Mouse (Mus musculus) midbrain, embryonic 12.5 days (tissue): ENCODE measurements around the gene Stpg1. TPM values are rescaled to one million over a fixed set of nuclear protein-coding genes. Genes with fewer than 3 reads are reported as not detected.

Source experiments
- ATAC-seq: fragments of 200-750 bp; cut with Nextera tagmentation; 2 replicates; pipeline ENCODE4 v1.8.0; 2017; ENCODE audit warnings: low read depth, moderate TSS enrichment, moderate library complexity; ENCODE audit not compliant: low FRiP score
- H3K27ac ChIP-seq: fragments of 300-500 bp; sonication (generic); replicated peaks from 2 replicates; pipeline ENCODE4 v1.5.1; 2016; ENCODE audit warnings: mild to moderate bottlenecking
- H3K27me3 ChIP-seq: fragments of 300-500 bp; sonication (generic); 2 replicates; pipeline ENCODE4 v1.6.1; 2016; ENCODE audit warnings: mild to moderate bottlenecking
- H3K36me3 ChIP-seq: fragments of 300-500 bp; sonication (generic); 2 replicates; pipeline ENCODE4 v1.6.1; 2016
- H3K4me1 ChIP-seq: fragments of 300-500 bp; sonication (generic); 2 replicates; pipeline ENCODE4 v1.6.1; 2016
- H3K4me2 ChIP-seq: fragments of 300-500 bp; sonication (generic); replicated peaks from 2 replicates; pipeline ENCODE4 v1.6.1; 2016; ENCODE audit warnings: mild to moderate bottlenecking, moderate library complexity
- H3K4me3 ChIP-seq: fragments of 300-500 bp; sonication (generic); 2 replicates; pipeline ENCODE4 v1.5.1; 2016; ENCODE audit warnings: mild to moderate bottlenecking
- H3K9ac ChIP-seq: fragments of 300-500 bp; sonication (generic); replicated peaks from 2 replicates; pipeline ENCODE4 v1.6.1; 2016; ENCODE audit warnings: mild to moderate bottlenecking, moderate library complexity
- H3K9me3 ChIP-seq: fragments of 300-500 bp; sonication (generic); 2 replicates; pipeline ENCODE4 v1.6.1; 2016; ENCODE audit warnings: mild to moderate bottlenecking
- WGBS: fragments of 180-500 bp; shearing (Covaris S2); methylation state at CpG from one replicate; pipeline ENCODE4 v1.1.7; 2016; 5-methylcytosine and 5-hydroxymethylcytosine counted together
- polyA plus RNA-seq: library from polyadenylated mRNA; unstranded; fragments of >200 nt; fragmentation: Nextera tagmentation; extraction: Ambion mirVana; gene quantifications from 2 replicates; pipeline ENCODE4 v1.2.1, GENCODE M21; 2016

The Stpg1 gene
- polyA plus RNA-seq, 1 experiment from 2014 or later, result 1.7 TPM

DNA sequence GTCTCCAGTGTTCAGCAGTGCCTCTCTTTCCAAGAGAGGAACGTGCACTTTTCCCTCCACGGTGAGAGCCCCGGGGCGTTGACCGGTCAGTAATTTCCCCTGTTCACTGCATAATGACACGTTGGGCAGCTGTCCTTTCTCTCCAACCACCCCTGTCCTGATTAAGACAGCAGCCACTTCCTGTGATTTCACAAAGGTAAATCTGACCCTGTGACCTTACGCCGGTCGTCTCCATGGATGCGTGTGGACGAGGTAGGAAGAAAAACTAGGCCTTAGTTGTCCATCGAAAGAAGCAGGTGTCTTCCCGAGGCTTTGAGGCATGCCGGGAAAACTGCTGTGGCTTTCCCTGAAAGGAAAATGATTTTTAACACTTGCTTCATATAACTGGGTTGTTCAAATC is 20.3 kb downstream of the Stpg1 start:
- Histone ChIP-seq H3K4me3 (no peak overlapping the region), H3K36me3 (no peaks in the 10 kb centered on the region), H3K27me3 (peaks cover 49% of the 10 kb centered on the region), H3K4me1 (no peaks in the 10 kb centered on the region), H3K9me3 (no peaks in the 10 kb centered on the region), H3K27ac (no peak overlapping the region), H3K4me2 (no peak overlapping the region), H3K9ac (no peak overlapping the region)
- 72% methylated on average over 14 of the region's 14 CpGs for WGBS
- ATAC-seq, result no peak

DNA sequence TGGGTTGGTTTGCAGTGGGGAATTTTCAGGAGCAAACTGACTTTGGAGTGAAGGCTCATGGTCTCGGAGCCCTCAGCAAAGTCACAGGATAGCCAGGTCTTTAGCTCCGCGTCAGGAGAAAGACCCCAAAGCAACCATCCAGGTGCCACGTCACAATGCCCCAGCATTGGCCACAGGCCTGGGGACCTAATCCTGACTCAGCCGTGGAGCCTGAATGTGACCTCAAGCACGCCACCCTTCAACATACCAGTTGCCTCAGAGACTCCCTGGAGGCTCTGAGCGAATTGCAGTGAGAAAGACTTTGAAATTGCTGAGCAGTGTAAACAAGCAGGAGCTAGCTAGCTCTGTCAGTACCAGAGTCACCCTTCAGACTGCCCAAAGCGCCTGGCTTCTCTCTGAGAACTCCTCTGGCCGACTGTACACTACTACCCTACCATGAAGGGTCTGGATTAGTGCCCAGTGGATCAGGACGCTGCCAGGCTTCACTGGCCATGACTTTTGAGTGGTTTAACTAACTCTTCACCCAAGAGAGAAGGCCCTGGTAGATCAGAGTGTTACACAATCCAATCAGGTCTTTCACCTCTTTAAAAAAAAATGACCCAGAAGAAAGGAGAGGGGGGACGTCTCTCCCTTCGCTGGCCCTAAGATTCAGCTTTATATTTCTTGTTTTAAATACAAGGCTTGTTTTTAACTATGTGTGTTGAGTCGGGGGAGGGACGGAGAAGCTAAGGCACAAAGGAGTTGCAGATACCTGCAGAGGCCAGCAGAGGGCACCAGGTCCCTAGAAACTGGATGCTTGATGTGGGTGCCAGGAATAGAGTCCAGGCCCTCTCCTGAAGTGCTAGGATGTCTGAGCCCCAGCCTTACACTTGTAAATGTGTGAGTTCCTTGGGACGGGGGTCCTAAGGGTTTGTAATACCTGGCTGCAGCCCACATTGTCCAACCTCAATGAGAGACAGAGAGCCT is 22.0 kb downstream of the Stpg1 start:
- Histone ChIP-seq H3K9ac (no peak overlapping the region), H3K9me3 (no peaks in the 10 kb centered on the region), H3K36me3 (no peaks in the 10 kb centered on the region), H3K27me3 (peaks cover 48% of the 10 kb centered on the region), H3K4me3 (no peak overlapping the region), H3K4me1 (no peaks in the 10 kb centered on the region), H3K27ac (no peak overlapping the region), H3K4me2 (no peak overlapping the region)
- 56% methylated on average over 15 of the region's 15 CpGs for WGBS
- no peak for ATAC-seq

DNA sequence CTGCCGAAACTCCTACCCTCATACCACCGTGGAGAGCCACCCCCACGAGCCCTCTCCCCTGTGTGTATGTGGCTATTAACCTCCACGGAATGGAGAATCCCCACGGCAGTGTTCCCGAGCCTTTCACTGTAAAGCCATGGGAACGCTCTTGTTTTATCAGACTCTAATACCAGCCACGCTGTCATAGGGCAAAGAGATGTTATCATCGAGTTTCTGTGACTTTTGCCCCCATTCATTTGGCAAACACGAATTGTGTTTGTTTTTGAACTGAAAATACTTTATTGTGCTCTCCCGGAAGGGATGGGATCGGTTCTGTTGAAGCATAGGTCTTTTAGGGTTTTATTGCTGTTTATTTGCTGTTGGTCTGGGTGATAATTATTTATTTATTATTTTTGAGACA is 23.5 kb downstream of the Stpg1 start:
- H3K27ac ChIP-seq, result no peak overlapping the region
- H3K4me3 ChIP-seq, result no peak overlapping the region
- H3K36me3 ChIP-seq, result no peaks in the 10 kb centered on the region
- WGBS, result 85% methylated on average over 12 of the region's 12 CpGs
- H3K27me3 ChIP-seq, result peaks cover 52% of the 10 kb centered on the region
- no peak overlapping the region for H3K4me2 ChIP-seq
- H3K9me3 ChIP-seq, result no peaks in the 10 kb centered on the region
- ATAC-seq, result no peak
- no peak overlapping the region for H3K9ac ChIP-seq
- H3K4me1 ChIP-seq, result no peaks in the 10 kb centered on the region

DNA sequence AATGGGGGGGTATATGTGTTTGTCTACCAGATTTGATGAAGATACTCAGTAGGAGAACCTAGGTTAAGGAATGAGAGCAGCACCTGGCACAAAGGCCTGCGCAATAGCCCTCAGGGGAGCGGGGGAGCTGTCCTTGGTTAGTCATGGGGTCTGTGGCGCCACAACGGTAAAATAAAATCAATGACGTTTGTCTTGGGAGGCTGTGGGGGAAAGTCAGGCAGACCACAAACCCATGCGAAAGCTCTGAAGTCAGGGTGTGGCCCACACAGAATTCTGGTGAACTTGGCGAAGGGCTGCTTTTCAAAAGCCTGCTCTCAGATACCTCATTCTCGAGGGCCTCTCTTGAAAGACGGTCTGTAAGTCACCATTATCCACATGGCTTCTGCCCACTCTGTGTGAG is 25.8 kb downstream of the Stpg1 start:
- Histone ChIP-seq H3K36me3 (no peaks in the 10 kb centered on the region), H3K4me2 (no peak overlapping the region), H3K4me1 (peaks cover 21% of the 10 kb centered on the region), H3K9me3 (no peaks in the 10 kb centered on the region), H3K9ac (no peak overlapping the region), H3K27me3 (peaks cover 58% of the 10 kb centered on the region), H3K27ac (no peak overlapping the region), H3K4me3 (no peak overlapping the region)
- ATAC-seq, result no peak
- WGBS, result 80% methylated on average over 9 of the region's 9 CpGs

DNA sequence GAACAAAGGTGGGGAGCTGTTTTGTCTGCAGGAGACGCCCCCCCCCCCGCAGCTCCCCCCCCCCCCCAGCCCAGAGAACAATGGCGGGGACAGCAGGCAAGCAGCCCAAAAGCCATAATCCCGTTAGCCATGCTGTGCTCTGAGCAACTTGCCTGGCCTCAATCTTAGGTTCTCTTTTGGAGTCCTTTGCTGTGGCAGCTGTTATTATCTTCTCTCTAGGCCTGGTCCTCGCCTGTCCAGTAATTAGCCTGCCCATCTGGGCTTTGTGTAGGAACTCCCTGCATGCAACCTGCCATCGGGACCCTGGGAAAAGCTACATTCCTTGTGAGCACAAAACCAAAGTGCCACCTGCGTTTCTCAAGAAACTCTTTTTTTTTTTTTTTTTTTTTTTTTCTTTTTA is 29.3 kb downstream of the Stpg1 start:
- H3K4me1 ChIP-seq, result peaks cover 44% of the 10 kb centered on the region
- WGBS, result 4% methylated on average over 6 of the region's 7 CpGs
- H3K9me3 ChIP-seq, result no peaks in the 10 kb centered on the region
- H3K4me2 ChIP-seq, result no peak overlapping the region
- H3K9ac ChIP-seq, result no peak overlapping the region
- H3K27me3 ChIP-seq, result peaks cover 60% of the 10 kb centered on the region
- no peak overlapping the region for H3K4me3 ChIP-seq
- H3K27ac ChIP-seq, result peak overlapping the region; percentile 65
- peak; percentile 80 for ATAC-seq
- no peaks in the 10 kb centered on the region for H3K36me3 ChIP-seq

DNA sequence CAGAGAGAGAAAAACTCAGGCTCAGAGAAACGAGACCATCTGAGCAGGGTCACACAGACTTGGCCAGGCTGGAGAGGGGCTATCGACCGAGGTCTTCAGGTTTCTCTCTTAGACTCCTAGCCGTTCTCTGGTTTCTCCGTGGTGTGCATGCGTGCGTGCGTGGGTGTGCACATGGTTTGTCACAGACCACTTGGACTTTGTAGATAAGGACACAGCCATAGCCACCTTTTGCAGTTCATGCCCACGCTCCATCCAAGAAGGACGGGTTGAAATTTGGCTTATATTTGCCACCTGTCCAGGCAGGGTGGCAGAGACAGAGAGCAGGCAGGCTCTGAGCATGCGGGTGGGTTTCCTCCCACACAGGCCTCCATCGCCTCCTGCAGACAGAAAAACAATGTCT is 30.5 kb downstream of the Stpg1 start:
- Histone ChIP-seq H3K4me3 (no peak overlapping the region), H3K9me3 (peaks cover under 1% of the 10 kb centered on the region; the same call in 1 of the 2 replicates), H3K36me3 (no peaks in the 10 kb centered on the region), H3K4me1 (peaks cover 44% of the 10 kb centered on the region), H3K27me3 (peaks cover 62% of the 10 kb centered on the region), H3K9ac (no peak overlapping the region), H3K27ac (peak overlapping the region; percentile 76), H3K4me2 (0 out of 2 replicates have a peak overlapping the region, but pooled peaks have one; percentile 29)
- 59% methylated on average over 12 of the region's 12 CpGs for WGBS
- no peak for ATAC-seq

DNA sequence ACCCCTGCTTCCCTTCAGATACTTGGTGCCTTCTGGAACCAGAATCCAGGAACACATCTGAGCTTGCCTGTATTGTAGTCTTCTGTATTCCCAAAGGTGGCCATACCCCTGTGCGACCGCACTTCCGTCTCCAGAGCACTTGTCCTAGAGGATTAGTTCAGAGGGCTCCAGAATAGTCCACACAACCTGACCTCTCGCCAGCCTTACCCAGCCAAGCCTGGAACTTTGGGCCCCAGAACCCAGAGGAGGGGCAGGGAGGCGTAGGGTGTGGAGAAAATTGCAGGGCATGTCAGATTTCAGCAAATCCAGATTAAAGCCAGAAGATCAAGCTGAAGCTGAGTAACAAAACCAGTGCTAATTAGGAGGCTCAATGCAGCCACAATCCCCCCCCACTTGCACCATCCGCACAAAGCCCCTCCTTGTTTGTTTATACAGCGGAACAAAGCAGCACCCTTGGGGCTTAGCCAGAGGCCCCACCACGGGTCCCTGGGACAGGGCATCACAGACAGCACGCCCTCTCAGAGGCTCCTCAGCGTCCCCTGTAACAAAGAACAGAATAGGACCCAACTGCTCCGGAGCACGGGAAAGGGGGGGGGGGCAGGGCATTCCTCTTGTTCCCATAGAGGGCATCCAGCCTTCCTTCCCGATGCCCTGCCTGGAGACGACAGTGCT is 31.6 kb downstream of the Stpg1 start:
- Histone ChIP-seq H3K36me3 (no peaks in the 10 kb centered on the region), H3K27ac (peak overlapping the region; percentile 60), H3K4me3 (no peak overlapping the region), H3K9me3 (peaks cover 10% of the 10 kb centered on the region), H3K4me1 (peaks cover 44% of the 10 kb centered on the region), H3K9ac (no peak overlapping the region), H3K4me2 (peak overlapping the region; percentile 29), H3K27me3 (peaks cover 52% of the 10 kb centered on the region)
- 6% methylated on average over 14 of the region's 14 CpGs for WGBS
- peak; percentile 83 for ATAC-seq

DNA sequence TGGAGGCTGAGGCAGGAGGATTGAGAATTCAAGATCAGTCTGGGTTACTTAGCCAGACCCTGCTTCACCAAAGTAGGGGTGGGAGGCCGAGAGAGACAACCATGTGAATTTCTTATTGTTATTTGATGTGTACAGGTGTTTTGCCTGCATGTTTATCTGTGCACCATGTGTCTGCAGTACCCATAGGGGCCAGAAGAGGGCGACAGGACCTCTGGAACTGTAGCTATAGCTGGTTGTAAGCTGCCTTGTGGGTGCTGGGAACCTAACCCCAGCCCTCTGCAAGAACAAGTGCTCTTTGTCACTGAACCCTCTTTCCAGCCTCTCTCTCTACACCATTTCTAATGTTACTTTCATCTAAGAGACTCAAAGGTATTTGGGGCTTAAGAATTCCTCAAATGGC is 35.7 kb downstream of the Stpg1 start:
- Histone ChIP-seq H3K4me1 (peaks cover 24% of the 10 kb centered on the region), H3K4me2 (no peak overlapping the region), H3K27ac (no peak overlapping the region), H3K36me3 (no peaks in the 10 kb centered on the region), H3K9me3 (peaks cover 10% of the 10 kb centered on the region), H3K9ac (no peak overlapping the region), H3K4me3 (no peak overlapping the region), H3K27me3 (peaks cover 29% of the 10 kb centered on the region)
- 60% methylated on average over 2 of the region's 2 CpGs for WGBS
- no peak for ATAC-seq

DNA sequence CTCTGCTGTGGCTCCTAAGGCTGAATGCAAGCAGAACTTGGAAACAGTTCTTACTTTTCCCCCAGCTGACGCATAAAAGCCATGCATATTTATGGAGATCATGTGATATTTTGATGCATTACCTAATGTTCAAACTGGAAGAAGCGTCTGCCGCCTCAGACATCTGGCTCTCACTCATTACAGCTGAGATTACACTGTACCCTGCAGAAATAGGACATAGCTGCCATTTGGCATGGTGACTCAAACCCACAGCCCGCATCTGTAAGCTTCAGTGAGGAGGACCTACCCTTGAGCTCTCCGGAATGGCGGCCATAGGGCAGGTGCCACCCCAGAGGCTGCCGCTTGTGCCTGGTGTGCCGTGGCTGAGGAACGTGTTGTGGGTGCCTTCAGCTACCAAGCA is 36.6 kb downstream of the Stpg1 start:
- no peak overlapping the region for H3K4me3 ChIP-seq
- H3K4me1 ChIP-seq, result peaks cover 15% of the 10 kb centered on the region
- 91% methylated on average over 9 of the region's 9 CpGs for WGBS
- H3K27ac ChIP-seq, result no peak overlapping the region
- H3K36me3 ChIP-seq, result no peaks in the 10 kb centered on the region
- peaks cover 10% of the 10 kb centered on the region for H3K9me3 ChIP-seq
- H3K4me2 ChIP-seq, result no peak overlapping the region
- ATAC-seq, result no peak
- H3K27me3 ChIP-seq, result peaks cover 20% of the 10 kb centered on the region
- no peak overlapping the region for H3K9ac ChIP-seq

DNA sequence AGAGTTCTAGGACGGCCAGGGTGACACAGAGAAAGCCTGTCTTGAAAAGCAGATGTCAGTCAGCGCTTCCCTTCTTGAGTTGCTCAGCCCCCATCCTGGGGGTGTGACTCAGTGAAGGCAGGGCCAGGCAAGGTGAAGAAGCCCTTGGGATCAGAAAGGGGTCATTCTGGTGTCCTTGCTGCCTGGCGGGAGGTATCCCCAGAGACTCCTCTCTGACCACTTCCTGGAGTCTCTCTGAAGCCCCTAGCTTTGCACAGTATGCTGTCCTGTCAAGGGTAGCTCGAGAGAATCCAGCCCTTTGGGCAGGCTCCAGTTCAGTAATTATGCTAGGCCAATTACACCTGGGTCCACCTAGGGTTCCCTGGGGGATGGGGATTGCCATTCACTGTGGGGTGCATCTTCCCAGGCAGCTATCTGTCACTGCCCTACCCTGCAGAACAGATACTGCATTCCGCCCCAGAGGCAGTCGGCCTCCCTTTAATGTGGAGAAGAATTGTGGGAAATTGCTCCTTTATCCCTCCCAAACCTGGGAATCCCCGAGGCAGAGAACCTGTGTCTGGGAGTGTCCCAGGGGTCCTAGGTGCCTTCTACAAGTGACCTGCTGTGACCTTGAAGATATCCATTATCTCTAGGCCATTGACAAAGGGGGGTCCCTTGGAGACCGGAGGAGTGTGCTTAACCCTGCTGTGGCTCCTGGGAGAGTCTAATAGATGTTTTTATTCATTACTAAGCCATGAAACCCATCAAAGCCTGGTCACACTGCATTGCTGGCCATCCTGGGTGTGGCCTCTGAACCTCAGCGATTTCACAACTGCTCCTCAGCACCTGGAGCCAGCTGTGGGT is 37.4 kb downstream of the Stpg1 start:
- Histone ChIP-seq H3K4me3 (no peak overlapping the region), H3K4me2 (no peak overlapping the region), H3K27ac (no peak overlapping the region), H3K9ac (no peak overlapping the region), H3K36me3 (no peaks in the 10 kb centered on the region), H3K4me1 (peaks cover 7% of the 10 kb centered on the region), H3K9me3 (peaks cover 10% of the 10 kb centered on the region), H3K27me3 (peaks cover 20% of the 10 kb centered on the region)
- WGBS, result 55% methylated on average over 9 of the region's 9 CpGs
- no peak for ATAC-seq

DNA sequence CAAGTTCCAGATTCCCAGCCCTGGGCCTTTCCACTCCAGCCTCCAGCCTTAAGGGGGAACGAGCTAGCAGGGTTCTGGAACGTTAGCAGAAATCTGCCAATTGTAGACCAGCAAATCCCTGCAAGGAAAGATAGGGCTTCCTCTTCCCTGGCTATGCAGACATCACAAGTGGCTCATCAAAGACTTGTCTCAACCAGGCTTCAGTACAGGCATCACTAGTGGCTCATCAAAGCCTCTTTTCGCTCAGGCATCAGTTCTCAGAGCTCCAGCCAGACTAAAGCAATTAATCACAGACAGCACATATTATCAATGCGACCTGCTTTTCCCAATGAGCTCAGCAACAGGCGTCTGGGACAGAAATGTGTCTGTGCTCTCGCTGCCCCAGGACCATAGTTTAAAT is 38.4 kb downstream of the Stpg1 start:
- ATAC-seq, result no peak
- peaks cover 10% of the 10 kb centered on the region for H3K9me3 ChIP-seq
- H3K4me3 ChIP-seq, result no peak overlapping the region
- peaks cover 16% of the 10 kb centered on the region for H3K27me3 ChIP-seq
- no peak overlapping the region for H3K9ac ChIP-seq
- 0 out of 2 replicates have a peak, but pooled peaks cover under 1% of the 10 kb centered on the region for H3K4me1 ChIP-seq
- no peaks in the 10 kb centered on the region for H3K36me3 ChIP-seq
- H3K4me2 ChIP-seq, result no peak overlapping the region
- no peak overlapping the region for H3K27ac ChIP-seq
- WGBS, result 75% methylated on average over 6 of the region's 6 CpGs
